Mouse (Mus musculus): ENCODE measurements at regions not wholly inside any gene's neighbourhood (a gene's known extent, or its start where the extent isn't known, plus 50 kb on each side); places are given as distances from the start of the nearest gene placed in this dataset.
A peak's percentile ranks its signal among the peaks of the same experiment; 100 is the strongest.
"Not testable (repeated sequence)": the region's sequence is repeated elsewhere in the genome, so short reads cannot be mapped to it uniquely, and the experiment has no call there.

DNA sequence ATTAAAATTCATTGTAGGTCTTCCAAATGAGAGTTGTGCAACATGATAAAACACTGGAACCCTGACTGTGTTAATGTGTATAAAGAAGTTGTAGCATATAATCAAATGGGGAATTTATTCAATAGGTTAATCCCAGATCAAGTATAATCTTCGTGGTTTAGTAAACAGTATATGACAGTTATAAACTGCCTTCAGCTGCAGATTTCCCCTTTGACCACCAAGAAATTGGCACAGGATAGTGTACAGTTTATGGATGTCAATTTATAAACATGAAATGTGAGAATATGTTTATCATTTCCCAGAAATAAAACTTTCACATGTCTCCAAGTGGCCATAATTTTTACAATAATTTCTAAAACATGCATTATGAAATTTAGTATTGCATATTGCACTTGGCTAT lies 615.3 kb upstream of the Adamts5 start:
- ATAC-seq (ENCODE audit: extremely low read depth, insufficient number of reproducible peaks, low FRiP score, low TSS enrichment), result no peak
- Histone ChIP-seq H3K27me3 (replicated peaks) (no peaks in the 10 kb centered on the region), H3K4me2 (no peak overlapping the region), H3K9ac (no peak overlapping the region), H3K4me3 (no peak overlapping the region), H3K4me1 (no peaks in the 10 kb centered on the region), H3K36me3 (no peaks in the 10 kb centered on the region), H3K9me3 (no peaks in the 10 kb centered on the region), H3K27ac (replicated peaks) (no peak overlapping the region)
- 35% methylated on average over 1 of the region's 1 CpGs for WGBS

DNA sequence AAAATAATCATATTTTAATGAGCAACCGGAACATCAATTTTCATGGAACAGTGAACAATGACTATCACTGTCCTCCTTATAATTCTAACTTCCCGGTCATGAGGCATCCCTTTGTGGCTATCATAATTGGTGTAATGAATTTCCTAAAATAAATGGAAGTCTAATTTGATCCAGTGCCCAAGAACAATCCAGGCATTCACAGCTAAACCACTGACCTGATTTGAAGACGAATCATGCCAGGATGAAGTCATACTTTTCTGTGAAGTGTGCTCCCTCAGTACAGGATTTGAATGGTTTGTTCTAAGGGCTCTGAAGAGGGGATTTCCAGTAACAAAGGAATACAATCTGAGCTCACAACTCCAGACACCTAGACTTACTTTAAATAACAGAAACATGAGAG lies 614.5 kb upstream of the Adamts5 start:
- no peaks in the 10 kb centered on the region for H3K9me3 ChIP-seq
- no peaks in the 10 kb centered on the region for H3K27me3 ChIP-seq (replicated peaks)
- H3K36me3 ChIP-seq, result no peaks in the 10 kb centered on the region
- 45% methylated on average over 3 of the region's 3 CpGs for WGBS
- H3K27ac ChIP-seq (replicated peaks), result 0 out of 2 replicates have a peak overlapping the region, but pooled peaks have one; percentile 29
- no peak for ATAC-seq (ENCODE audit: extremely low read depth, insufficient number of reproducible peaks, low FRiP score, low TSS enrichment)
- H3K4me1 ChIP-seq, result no peaks in the 10 kb centered on the region
- H3K4me2 ChIP-seq, result no peak overlapping the region
- no peak overlapping the region for H3K9ac ChIP-seq
- no peak overlapping the region for H3K4me3 ChIP-seq

DNA sequence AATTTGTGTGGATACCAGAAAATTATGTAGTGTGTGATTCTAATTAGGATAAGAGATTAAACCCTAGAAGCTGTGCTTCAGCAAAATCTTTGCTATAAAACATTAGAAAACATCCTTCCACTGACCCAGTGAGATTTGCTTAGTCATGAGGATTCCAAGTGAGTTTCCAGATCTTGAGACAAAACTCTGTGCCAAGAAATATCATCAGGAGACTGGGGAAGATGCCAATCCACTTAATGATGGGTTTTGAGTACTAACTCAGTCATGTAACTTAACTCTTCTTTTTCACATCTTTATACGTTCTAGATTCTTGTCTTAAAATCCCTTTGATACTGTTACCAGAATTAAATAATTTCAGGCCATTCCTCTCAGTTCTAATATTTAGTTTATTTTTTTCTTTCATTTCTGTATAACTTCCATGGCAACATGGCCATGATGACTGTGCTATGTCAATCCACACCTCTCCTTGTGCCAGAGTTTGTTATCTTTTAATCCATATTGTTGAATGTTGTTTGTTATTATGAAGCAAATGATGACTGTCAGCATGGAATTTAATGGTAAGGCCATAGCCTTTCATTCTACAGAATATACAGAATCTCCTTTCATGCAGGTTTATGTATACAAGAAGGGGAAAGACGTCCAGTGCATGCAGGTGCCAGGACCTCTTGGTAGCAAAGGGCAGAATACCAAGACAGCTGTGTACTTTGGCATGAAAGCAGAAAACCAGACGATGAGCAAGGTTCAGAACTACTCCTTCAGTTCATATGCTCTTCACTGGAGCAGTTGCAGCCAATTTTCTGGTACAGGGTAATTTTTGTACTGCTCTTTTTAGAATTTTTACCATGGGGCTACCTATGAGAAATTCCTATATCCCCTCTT lies 599.7 kb upstream of the Adamts5 start:
- Histone ChIP-seq H3K9me3 (no peaks in the 10 kb centered on the region), H3K36me3 (no peaks in the 10 kb centered on the region), H3K4me2 (no peak overlapping the region), H3K27me3 (replicated peaks) (no peaks in the 10 kb centered on the region), H3K9ac (no peak overlapping the region), H3K4me1 (no peaks in the 10 kb centered on the region), H3K4me3 (no peak overlapping the region), H3K27ac (replicated peaks) (no peak overlapping the region)
- ATAC-seq (ENCODE audit: extremely low read depth, insufficient number of reproducible peaks, low FRiP score, low TSS enrichment), result no peak
- 49% methylated on average over 3 of the region's 3 CpGs for WGBS

DNA sequence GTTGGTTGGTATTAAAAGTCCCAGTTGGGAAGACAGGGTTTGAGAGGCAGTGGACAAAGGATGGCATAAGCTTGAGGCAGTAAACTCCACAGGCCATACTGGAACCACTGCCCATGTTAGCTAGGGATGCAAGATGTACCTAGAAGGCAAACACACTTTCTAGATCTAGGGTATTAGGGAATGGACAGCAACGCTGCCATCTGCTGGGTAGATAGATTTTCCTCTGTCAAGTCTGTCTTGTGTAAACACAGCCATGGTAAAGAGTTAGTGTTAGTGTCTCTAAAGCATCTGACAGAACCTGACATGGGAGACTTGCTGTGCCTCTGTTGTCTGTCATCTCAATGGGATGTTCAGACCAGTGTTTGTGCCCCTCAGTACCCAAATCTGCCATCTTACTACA lies 573.5 kb upstream of the Adamts5 start:
- ATAC-seq (ENCODE audit: extremely low read depth, insufficient number of reproducible peaks, low FRiP score, low TSS enrichment), result no peak
- Histone ChIP-seq H3K4me2 (no peak overlapping the region), H3K9ac (no peak overlapping the region)

DNA sequence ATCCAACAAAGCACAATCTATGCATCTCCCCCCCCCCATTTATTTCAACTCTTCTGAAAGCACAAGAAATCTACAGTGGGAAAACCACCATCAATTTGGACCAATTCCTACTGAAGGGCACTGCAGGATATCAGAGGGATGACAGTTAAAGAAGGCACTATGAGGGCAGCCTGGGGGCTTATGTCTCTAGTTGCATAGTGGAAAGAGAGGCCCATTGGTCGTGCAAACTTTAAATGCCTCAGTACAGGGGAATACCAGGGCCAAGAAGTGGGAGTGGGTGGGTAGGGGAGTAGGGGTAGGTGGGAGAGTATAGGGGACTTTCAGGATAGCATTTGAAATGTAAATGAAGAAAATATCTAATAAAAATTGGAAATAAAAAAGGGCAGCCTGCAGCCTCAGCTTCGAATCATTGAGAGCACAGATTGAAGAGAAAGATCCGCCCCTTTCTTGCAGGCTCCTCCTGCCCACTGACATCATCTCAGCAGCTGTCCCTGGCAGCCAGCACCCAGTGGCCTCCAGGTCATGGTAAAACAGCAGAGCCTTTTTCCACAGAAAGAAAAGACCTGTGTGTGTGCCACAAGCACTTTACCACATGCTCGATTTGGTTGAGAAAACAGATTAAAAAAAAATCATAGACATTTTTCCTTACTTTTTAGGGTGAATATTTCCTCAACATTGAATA lies 571.6 kb upstream of the Adamts5 start:
- Histone ChIP-seq H3K27me3 (replicated peaks) (no peaks in the 10 kb centered on the region), H3K4me1 (no peaks in the 10 kb centered on the region), H3K27ac (replicated peaks) (no peak overlapping the region), H3K36me3 (no peaks in the 10 kb centered on the region), H3K4me2 (no peak overlapping the region), H3K9ac (no peak overlapping the region), H3K4me3 (no peak overlapping the region), H3K9me3 (no peaks in the 10 kb centered on the region)
- ATAC-seq (ENCODE audit: extremely low read depth, insufficient number of reproducible peaks, low FRiP score, low TSS enrichment), result no peak
- 55% methylated on average over 4 of the region's 4 CpGs for WGBS

More for the DNA sequence above, 573.5 kb upstream of the Adamts5 start:
- H3K36me3 ChIP-seq, result no peaks in the 10 kb centered on the region
- WGBS, result 50% methylated on average over 1 of the region's 1 CpGs
- H3K27me3 ChIP-seq (replicated peaks), result no peaks in the 10 kb centered on the region
- no peaks in the 10 kb centered on the region for H3K9me3 ChIP-seq
- no peak overlapping the region for H3K27ac ChIP-seq (replicated peaks)
- no peak overlapping the region for H3K4me3 ChIP-seq
- H3K4me1 ChIP-seq, result no peaks in the 10 kb centered on the region

DNA sequence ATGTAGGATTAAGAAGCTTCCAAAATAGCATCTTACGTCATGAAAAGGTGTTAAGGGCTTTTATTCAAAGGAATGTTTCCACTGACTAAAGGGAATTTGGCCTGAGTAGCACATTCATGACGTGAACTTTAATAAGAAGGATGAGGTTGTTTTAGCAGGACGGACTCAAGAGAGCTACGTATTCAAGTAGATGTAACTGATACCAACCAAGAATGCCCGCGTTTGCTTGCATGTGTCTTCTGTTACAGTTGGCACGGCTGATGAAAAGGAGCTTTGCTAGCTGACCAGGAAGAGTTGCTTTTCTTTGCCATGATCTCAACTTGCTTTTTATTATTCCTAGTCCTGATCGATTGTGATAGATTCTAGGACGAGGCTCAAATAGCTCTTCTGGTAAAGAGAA lies 559.4 kb upstream of the Adamts5 start:
- H3K9me3 ChIP-seq, result no peaks in the 10 kb centered on the region
- H3K27ac ChIP-seq (replicated peaks), result no peak overlapping the region
- ATAC-seq (ENCODE audit: extremely low read depth, insufficient number of reproducible peaks, low FRiP score, low TSS enrichment), result no peak
- no peak overlapping the region for H3K4me2 ChIP-seq
- no peak overlapping the region for H3K9ac ChIP-seq
- WGBS, result 73% methylated on average over 9 of the region's 9 CpGs
- H3K4me3 ChIP-seq, result no peak overlapping the region
- no peaks in the 10 kb centered on the region for H3K36me3 ChIP-seq
- H3K27me3 ChIP-seq (replicated peaks), result no peaks in the 10 kb centered on the region
- H3K4me1 ChIP-seq, result no peaks in the 10 kb centered on the region

DNA sequence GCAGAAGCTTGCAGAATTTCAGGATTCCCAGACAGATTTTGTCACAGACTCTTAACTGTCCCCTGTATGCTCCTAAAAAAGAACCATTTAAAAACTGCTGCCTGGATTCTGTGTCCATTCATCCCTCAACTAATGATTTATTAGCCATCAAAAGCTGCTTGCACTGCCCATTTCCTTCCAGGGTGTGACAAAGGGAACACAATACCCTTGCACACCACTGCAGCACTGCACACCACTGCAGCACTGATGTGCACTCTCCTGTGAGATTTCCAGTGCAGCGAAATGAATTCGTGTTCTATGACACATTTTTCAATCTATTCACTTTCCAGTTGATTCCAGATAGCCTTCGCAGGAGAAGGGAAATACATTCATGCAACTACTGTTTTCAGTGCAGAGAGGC lies 555.0 kb upstream of the Adamts5 start:
- no peak for ATAC-seq (ENCODE audit: extremely low read depth, insufficient number of reproducible peaks, low FRiP score, low TSS enrichment)
- no peak overlapping the region for H3K4me3 ChIP-seq
- peaks cover 6% of the 10 kb centered on the region; the same call in 1 of the 2 replicates for H3K4me1 ChIP-seq
- H3K9me3 ChIP-seq, result no peaks in the 10 kb centered on the region
- H3K36me3 ChIP-seq, result no peaks in the 10 kb centered on the region
- WGBS, result 64% methylated on average over 3 of the region's 3 CpGs
- no peak overlapping the region for H3K9ac ChIP-seq
- H3K27ac ChIP-seq (replicated peaks), result no peak overlapping the region
- H3K27me3 ChIP-seq (replicated peaks), result no peaks in the 10 kb centered on the region
- H3K4me2 ChIP-seq, result no peak overlapping the region

DNA sequence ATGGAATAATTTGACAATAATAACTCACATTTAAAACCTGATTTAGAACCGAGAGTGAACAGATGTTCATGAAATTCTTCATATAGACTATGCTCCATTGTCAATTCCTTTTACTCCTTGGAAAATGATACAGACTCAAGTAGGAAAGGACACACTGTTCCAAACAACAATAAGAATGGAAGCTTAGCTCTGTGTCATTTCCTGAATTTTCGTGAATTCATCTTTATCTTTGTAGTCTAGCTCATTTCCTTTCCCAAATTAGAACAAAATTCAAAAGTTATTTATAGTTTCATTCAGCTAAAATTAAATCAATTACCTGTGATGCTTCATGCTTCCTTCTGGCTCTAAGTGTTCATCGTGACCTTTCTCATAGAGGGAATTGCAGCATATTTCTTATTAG lies 553.2 kb upstream of the Adamts5 start:
- H3K9ac ChIP-seq, result no peak overlapping the region
- no peaks in the 10 kb centered on the region for H3K27me3 ChIP-seq (replicated peaks)
- no peak overlapping the region for H3K4me3 ChIP-seq
- no peak overlapping the region for H3K27ac ChIP-seq (replicated peaks)
- no peaks in the 10 kb centered on the region for H3K9me3 ChIP-seq
- no peaks in the 10 kb centered on the region for H3K36me3 ChIP-seq
- WGBS, result 46% methylated on average over 3 of the region's 3 CpGs
- H3K4me2 ChIP-seq, result no peak overlapping the region
- ATAC-seq (ENCODE audit: extremely low read depth, insufficient number of reproducible peaks, low FRiP score, low TSS enrichment), result no peak
- peaks cover 6% of the 10 kb centered on the region; the same call in 1 of the 2 replicates for H3K4me1 ChIP-seq

DNA sequence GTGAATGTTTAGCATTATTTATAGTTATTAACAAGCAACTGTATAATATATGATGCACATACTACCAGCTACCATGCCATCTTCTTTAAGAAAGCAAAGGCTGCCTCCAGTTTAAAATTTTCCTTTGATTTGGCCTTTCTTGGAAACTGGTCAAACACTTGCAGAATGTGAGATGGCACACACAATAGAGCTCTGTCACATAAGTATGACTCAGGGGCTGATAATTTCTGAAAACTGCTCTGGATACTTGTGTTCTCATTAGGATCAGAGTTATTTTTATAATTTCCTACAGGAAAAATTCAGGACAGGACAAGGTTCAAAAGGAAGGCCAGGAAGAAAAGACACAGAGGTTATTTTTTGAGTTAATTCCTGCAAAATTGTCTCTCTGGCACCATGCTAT lies 552.4 kb upstream of the Adamts5 start:
- Histone ChIP-seq H3K4me2 (no peak overlapping the region), H3K27me3 (replicated peaks) (no peaks in the 10 kb centered on the region)
- ATAC-seq (ENCODE audit: extremely low read depth, insufficient number of reproducible peaks, low FRiP score, low TSS enrichment), result no peak

DNA sequence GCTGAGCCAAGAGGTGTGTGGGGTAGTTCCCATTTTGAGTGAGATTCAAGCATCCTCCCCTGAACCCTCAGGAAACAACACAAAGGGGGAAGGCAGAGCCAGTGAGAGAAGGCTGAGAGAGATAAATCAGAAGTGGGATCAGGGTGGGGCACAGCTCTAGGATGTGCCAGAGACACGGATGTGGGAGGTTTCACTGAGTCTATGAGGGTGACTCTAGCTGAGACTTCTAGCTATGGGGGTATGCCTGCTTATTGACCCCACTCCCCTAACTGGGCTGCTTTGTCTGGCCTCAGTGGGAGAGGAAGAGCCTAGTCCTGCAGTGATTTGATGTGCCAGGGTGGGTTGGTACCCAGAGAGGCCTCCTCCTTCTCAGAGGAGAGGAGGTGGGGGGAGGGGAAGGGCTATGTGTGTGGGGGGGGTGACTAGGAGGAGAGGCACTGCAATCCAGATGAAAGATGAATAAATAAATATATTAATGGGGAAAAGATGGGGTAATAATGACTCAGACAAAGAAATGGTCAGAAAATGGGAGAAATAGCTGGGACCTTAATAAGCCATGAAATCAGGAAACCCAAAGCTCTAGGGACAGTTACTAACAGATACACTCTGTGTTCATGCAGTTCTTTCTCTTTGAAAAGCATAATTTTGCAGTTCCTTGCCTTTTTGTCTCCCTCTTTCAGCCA lies 547.0 kb upstream of the Adamts5 start:
- H3K36me3 ChIP-seq, result no peaks in the 10 kb centered on the region
- no peaks in the 10 kb centered on the region for H3K4me1 ChIP-seq
- no peak overlapping the region for H3K27ac ChIP-seq (replicated peaks)
- no peaks in the 10 kb centered on the region for H3K27me3 ChIP-seq (replicated peaks)
- WGBS, result 29% methylated on average over 1 of the region's 1 CpGs
- no peaks in the 10 kb centered on the region for H3K9me3 ChIP-seq
- no peak overlapping the region for H3K9ac ChIP-seq
- H3K4me2 ChIP-seq, result no peak overlapping the region
- H3K4me3 ChIP-seq, result no peak overlapping the region
- ATAC-seq (ENCODE audit: extremely low read depth, insufficient number of reproducible peaks, low FRiP score, low TSS enrichment), result no peak

More for the DNA sequence above, 552.4 kb upstream of the Adamts5 start:
- H3K9me3 ChIP-seq, result no peaks in the 10 kb centered on the region
- no peak overlapping the region for H3K9ac ChIP-seq
- H3K27ac ChIP-seq (replicated peaks), result no peak overlapping the region
- no peaks in the 10 kb centered on the region for H3K36me3 ChIP-seq
- no peak overlapping the region for H3K4me3 ChIP-seq
- peaks cover 6% of the 10 kb centered on the region; the same call in 1 of the 2 replicates for H3K4me1 ChIP-seq

DNA sequence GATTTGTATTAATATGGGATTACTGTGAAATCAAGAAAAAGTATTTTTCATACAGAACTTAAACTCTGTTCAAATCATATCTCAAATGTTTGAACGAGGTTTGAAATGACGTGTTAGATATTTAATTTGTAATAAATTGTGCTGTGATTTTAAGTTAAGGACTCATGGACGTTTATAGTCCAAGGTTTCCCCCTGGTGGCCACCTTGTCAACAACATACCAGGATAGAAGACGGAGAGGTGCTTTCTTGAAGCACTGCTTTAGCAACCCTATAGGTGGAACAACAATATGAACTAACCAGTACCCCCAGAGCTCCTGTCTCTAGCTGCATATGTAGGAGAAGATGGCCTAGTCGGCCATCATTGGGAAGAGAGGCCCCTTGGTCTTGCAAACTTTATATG lies 517.8 kb upstream of the Adamts5 start:
- not testable (repeated sequence) for H3K27ac ChIP-seq (replicated peaks); H3K4me1 ChIP-seq; H3K4me2 ChIP-seq; ATAC-seq (ENCODE audit: extremely low read depth, insufficient number of reproducible peaks, low FRiP score, low TSS enrichment); H3K4me3 ChIP-seq; H3K9me3 ChIP-seq; H3K27me3 ChIP-seq (replicated peaks); H3K9ac ChIP-seq; H3K36me3 ChIP-seq
- WGBS, result 12% methylated on average over 5 of the region's 5 CpGs

All from heart, embryonic 13.5 days (tissue).